Mouse (Mus musculus): ENCODE measurements at regions not wholly inside any gene's neighbourhood (a gene's known extent, or its start where the extent isn't known, plus 50 kb on each side); places are given as distances from the start of the nearest gene placed in this dataset.
A peak's percentile ranks its signal among the peaks of the same experiment; 100 is the strongest.
"Not testable (repeated sequence)": the region's sequence is repeated elsewhere in the genome, so short reads cannot be mapped to it uniquely, and the experiment has no call there.

DNA sequence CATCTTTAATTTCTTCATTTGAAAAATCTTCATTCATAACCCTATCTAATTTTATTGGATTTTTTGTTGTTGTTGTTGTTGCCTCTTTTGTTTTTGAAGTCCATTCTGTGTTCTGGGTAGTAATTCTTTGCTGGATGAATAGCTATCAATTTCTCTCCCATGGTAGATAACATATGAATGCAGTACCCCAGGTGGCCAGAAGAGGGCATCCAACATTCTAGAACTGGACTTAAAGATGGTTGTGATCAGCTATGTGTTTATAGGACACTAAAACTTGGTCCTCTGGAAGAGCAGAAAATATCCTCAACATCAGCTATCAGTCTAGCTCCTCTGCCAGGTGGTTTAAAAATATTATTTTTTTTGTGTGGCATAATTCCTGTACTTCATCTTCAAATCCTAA, 73.0 kb downstream of the Prl2c3 start:
- not testable (repeated sequence) for ATAC-seq (replicated peaks; ENCODE audit: insufficient number of reproducible peaks, low FRiP score, low TSS enrichment, low read depth); H3K27me3 ChIP-seq (ENCODE audit: control insufficient read depth, insufficient read depth, low read length); H3K4me2 ChIP-seq (ENCODE audit: low read depth, low read length); DNase-seq (ENCODE audit: low spot score); H3K4me1 ChIP-seq (ENCODE audit: control insufficient read depth, insufficient read depth, low read length); H3K27ac ChIP-seq (replicated peaks; ENCODE audit: low read depth, low read length); H3K9ac ChIP-seq (replicated peaks; ENCODE audit: low read length); H3K36me3 ChIP-seq (replicated peaks; ENCODE audit: control insufficient read depth, insufficient read depth, low read depth, low read length); H3K9me3 ChIP-seq (replicated peaks; ENCODE audit: control insufficient read depth, low read length); H3K4me3 ChIP-seq (ENCODE audit: low read depth, low read length)

DNA sequence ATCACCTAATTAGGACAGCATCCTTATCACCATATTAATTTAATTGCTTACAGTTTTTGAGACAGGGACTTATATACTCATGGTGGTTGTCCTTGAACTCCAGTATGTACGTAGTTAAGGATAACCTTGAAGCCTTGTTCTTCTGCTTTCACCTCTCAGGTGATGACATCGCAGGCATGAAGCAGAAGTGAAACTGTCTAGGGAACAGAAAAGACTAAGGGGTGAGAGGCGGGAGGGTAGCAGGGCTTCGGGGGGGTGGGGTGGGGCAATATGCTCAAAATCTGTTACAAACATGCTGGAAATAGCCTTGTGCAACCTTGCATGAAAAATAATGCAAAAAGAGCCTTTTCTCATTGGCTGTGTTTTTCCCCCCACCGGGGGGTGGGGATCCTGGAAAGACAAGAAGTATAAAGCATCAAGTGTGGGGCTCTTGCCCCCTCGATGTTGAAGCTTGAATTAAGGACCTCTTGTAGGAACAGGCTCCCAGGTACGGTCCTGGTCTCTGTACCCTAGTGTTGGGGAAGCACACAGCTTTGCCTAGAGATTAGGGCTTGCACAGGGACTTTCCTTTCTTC, 81.8 kb downstream of the Prl2c3 start:
- H3K9me3 ChIP-seq (replicated peaks; ENCODE audit: control insufficient read depth, low read length); H3K9ac ChIP-seq (replicated peaks; ENCODE audit: low read length); H3K36me3 ChIP-seq (replicated peaks; ENCODE audit: control insufficient read depth, insufficient read depth, low read depth, low read length); H3K27ac ChIP-seq (replicated peaks; ENCODE audit: low read depth, low read length); H3K4me1 ChIP-seq (ENCODE audit: control insufficient read depth, insufficient read depth, low read length); H3K4me3 ChIP-seq (ENCODE audit: low read depth, low read length); ATAC-seq (replicated peaks; ENCODE audit: insufficient number of reproducible peaks, low FRiP score, low TSS enrichment, low read depth); H3K27me3 ChIP-seq (ENCODE audit: control insufficient read depth, insufficient read depth, low read length); H3K4me2 ChIP-seq (ENCODE audit: low read depth, low read length); DNase-seq (ENCODE audit: low spot score): not testable (repeated sequence)
- 88% methylated on average over 7 of the region's 7 CpGs for WGBS

DNA sequence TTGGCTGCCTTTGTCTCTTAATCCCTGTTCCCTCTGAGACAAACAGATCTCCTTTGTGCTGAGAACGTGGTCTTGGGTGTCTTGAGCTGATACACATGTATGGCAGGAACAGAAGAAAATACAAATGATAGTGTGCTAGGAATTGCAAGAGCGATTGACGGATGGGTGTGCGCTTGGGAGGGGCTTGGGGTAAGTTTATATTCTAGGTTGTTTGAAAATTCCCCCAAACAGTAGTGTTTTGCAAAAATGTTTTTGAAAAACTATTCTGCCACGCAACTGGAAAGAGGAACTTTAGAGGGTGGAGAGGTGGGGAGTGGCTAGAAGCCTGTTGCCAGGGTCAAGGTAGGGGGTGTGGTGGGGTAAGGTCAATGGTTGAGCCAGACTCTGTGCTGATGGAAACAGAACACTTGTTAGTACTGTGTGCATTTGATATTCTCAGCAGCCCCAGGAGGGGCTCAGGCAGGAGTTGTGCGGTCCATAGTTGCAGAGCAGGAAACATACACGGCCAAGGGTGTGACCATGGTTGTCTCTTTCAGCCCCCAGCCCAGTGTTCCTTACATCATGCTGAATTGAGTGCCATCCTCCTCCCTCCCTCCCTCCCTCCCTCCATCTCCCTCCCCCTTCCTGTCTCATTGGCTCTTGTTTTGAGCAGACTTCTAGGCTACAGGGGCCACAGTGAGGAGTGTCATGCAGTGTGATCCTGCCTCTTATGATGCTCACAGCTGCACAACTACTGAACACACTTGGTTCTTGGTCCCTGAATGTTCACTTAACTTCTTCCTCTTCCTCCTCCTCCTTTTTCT, 88.2 kb downstream of the Prl2c3 start:
- 57% methylated on average over 7 of the region's 7 CpGs for WGBS
- Histone ChIP-seq H3K27me3 (ENCODE audit: control insufficient read depth, insufficient read depth, low read length) (no peaks in the 10 kb centered on the region), H3K27ac (replicated peaks; ENCODE audit: low read depth, low read length) (no peak overlapping the region), H3K4me3 (ENCODE audit: low read depth, low read length) (no peak overlapping the region), H3K4me1 (ENCODE audit: control insufficient read depth, insufficient read depth, low read length) (no peaks in the 10 kb centered on the region), H3K4me2 (ENCODE audit: low read depth, low read length) (no peak overlapping the region), H3K9ac (replicated peaks; ENCODE audit: low read length) (no peak overlapping the region), H3K9me3 (replicated peaks; ENCODE audit: control insufficient read depth, low read length) (no peaks in the 10 kb centered on the region), H3K36me3 (replicated peaks; ENCODE audit: control insufficient read depth, insufficient read depth, low read depth, low read length) (no peaks in the 10 kb centered on the region)
- ATAC-seq (replicated peaks; ENCODE audit: insufficient number of reproducible peaks, low FRiP score, low TSS enrichment, low read depth), result 0 out of 2 replicates have a peak, but pooled peaks have one; percentile 69
- no peak for DNase-seq (ENCODE audit: low spot score)

DNA sequence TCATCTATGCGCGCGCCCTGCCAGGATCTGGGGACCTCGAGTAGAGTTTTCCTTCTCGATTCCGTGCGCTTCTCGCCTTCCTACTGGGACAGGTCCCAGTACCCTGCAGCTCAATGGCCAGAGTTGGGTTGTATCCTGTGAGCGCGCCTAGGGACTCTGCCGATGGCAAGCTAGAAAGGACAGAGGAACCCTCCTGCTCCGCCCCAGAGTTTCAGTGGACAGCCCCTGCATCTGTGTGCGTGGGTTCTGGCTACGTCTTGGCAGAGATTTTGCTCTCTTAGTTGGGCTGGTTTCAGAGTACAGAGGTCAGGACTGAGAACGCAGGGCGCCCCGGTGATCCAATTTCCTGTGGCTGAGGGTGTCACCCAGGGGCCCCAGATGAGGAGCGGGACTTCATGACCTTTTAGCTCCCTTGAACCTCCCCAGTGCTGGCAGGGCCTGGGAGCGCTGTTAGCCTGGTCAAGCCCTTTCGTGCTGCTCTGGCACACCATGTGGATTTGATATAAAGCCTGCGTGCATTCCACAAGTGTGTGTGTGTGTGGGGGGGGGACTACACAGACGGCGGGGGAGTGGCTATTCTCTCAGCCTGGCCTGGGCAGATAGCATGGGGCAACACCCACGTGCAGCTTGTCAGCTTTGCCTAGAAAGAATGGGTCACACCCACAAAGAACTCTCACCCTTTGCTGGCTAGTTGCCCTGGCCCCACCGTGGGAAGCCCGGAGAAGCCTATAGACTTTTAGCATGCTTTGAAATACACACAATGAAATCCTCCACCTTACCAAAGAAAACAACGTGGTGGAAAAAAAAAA, 96.9 kb downstream of the Prl2c3 start:
- H3K4me3 ChIP-seq (ENCODE audit: low read depth, low read length); H3K4me2 ChIP-seq (ENCODE audit: low read depth, low read length); H3K9ac ChIP-seq (replicated peaks; ENCODE audit: low read length); H3K9me3 ChIP-seq (replicated peaks; ENCODE audit: control insufficient read depth, low read length); H3K4me1 ChIP-seq (ENCODE audit: control insufficient read depth, insufficient read depth, low read length); H3K27me3 ChIP-seq (ENCODE audit: control insufficient read depth, insufficient read depth, low read length); H3K27ac ChIP-seq (replicated peaks; ENCODE audit: low read depth, low read length); H3K36me3 ChIP-seq (replicated peaks; ENCODE audit: control insufficient read depth, insufficient read depth, low read depth, low read length): not testable (repeated sequence)
- DNase-seq (ENCODE audit: low spot score), result peak; percentile 52
- ATAC-seq (replicated peaks; ENCODE audit: insufficient number of reproducible peaks, low FRiP score, low TSS enrichment, low read depth), result peak; percentile 73
- WGBS, result 3% methylated on average over 11 of the region's 27 CpGs

DNA sequence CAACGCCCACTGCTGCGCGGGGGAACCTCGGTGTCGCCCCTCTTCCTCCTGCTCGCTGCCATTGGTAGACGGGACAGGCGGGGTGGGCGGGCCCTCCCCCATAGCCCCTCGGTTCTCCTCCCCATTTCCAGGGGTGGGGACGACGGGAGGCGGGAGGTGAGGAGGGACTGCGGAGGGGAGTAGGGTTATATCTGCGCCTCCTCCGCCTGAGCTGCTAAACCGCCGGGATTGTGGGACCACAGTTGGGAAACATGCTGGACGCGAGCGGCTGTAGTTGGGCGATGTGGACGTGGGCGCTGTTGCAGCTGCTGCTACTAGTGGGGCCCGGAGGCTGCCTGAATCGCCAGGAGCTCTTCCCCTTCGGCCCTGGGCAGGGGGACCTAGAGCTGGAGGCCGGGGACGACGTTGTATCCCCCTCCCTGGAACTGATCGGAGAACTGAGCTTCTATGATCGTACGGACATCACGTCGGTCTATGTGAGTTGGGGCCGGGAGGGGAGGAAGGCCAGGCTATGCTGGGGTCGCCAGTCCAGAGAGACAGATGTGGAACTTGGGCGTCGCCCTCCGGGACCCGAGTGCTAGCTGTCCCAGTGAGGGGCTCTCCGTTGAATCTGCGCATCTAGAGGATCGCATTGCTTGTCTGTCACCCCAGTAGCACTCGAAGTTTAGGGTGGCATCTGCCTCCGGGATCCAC, 97.6 kb downstream of the Prl2c3 start:
- H3K27ac ChIP-seq (replicated peaks; ENCODE audit: low read depth, low read length); H3K27me3 ChIP-seq (ENCODE audit: control insufficient read depth, insufficient read depth, low read length); H3K9me3 ChIP-seq (replicated peaks; ENCODE audit: control insufficient read depth, low read length); DNase-seq (ENCODE audit: low spot score); H3K4me1 ChIP-seq (ENCODE audit: control insufficient read depth, insufficient read depth, low read length); H3K36me3 ChIP-seq (replicated peaks; ENCODE audit: control insufficient read depth, insufficient read depth, low read depth, low read length); H3K9ac ChIP-seq (replicated peaks; ENCODE audit: low read length); H3K4me2 ChIP-seq (ENCODE audit: low read depth, low read length): not testable (repeated sequence)
- WGBS, result 0% methylated on average over 26 of the region's 46 CpGs
- ATAC-seq (replicated peaks; ENCODE audit: insufficient number of reproducible peaks, low FRiP score, low TSS enrichment, low read depth), result peak; percentile 75
- H3K4me3 ChIP-seq (ENCODE audit: low read depth, low read length), result peak overlapping the region; percentile 12; the same call in 1 of the 2 replicates

DNA sequence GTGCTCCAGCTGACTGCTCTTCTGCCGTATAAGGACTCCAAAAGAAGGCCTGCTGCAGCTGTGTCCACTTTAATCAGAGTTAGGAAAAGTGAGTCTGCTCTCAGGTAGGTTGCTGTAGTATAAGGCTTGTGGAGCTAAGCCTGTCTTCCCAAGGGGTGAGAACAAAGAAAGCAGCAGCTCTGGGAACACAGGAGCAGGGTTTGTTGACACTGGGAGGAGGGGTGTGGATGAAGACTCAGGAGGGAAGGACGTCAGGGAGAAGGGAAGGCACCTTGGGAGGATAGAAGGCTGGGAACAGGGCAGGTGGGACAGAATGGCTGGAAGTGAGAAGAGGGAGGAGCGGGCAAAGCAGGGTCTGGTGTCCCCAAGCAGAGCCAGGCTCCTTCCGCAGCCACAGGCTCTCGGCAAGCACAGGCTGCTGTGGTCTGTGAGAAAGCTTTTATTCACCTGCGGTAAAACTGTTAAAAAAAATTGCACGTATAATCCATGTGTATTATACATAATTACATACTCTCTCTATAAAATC, 106.2 kb downstream of the Prl2c3 start:
- H3K9me3 ChIP-seq (replicated peaks; ENCODE audit: control insufficient read depth, low read length); H3K4me1 ChIP-seq (ENCODE audit: control insufficient read depth, insufficient read depth, low read length); H3K27me3 ChIP-seq (ENCODE audit: control insufficient read depth, insufficient read depth, low read length); ATAC-seq (replicated peaks; ENCODE audit: insufficient number of reproducible peaks, low FRiP score, low TSS enrichment, low read depth); H3K36me3 ChIP-seq (replicated peaks; ENCODE audit: control insufficient read depth, insufficient read depth, low read depth, low read length); DNase-seq (ENCODE audit: low spot score); H3K4me3 ChIP-seq (ENCODE audit: low read depth, low read length); H3K4me2 ChIP-seq (ENCODE audit: low read depth, low read length); H3K27ac ChIP-seq (replicated peaks; ENCODE audit: low read depth, low read length); H3K9ac ChIP-seq (replicated peaks; ENCODE audit: low read length): not testable (repeated sequence)
- 53% methylated on average over 4 of the region's 7 CpGs for WGBS

DNA sequence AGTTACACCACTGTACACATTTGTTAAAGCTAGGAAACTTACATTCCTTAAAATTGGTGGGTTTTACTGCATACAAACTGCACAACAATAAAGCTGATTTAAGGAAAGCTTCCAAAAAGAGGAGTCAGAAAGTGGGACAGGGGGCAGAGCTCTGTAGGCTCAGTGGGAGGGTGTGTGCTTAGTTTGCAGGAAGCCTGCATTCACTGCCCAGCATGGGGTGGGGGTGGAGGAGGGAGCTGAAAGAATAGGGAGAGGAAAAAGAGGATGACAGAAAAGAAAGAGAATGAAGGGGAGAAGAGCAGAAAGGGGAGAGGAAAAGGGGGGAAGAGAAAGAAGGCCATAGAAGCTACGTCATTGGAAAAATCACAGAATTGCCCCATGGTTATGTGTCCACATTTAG, 111.1 kb downstream of the Prl2c3 start:
- not testable (repeated sequence) for H3K27me3 ChIP-seq (ENCODE audit: control insufficient read depth, insufficient read depth, low read length); ATAC-seq (replicated peaks; ENCODE audit: insufficient number of reproducible peaks, low FRiP score, low TSS enrichment, low read depth); H3K4me2 ChIP-seq (ENCODE audit: low read depth, low read length); H3K36me3 ChIP-seq (replicated peaks; ENCODE audit: control insufficient read depth, insufficient read depth, low read depth, low read length); H3K9ac ChIP-seq (replicated peaks; ENCODE audit: low read length); H3K27ac ChIP-seq (replicated peaks; ENCODE audit: low read depth, low read length); H3K9me3 ChIP-seq (replicated peaks; ENCODE audit: control insufficient read depth, low read length); DNase-seq (ENCODE audit: low spot score); H3K4me3 ChIP-seq (ENCODE audit: low read depth, low read length); H3K4me1 ChIP-seq (ENCODE audit: control insufficient read depth, insufficient read depth, low read length)
- WGBS, result no CpG with 5 or more reads among the region's 1 CpGs
